Mouse (Mus musculus) cerebellum, adult 18-20 months (tissue): ENCODE data around the gene Cdc45.

Experiments
- DNase-seq, 2 experiments: peaks; one replicate each; pipeline ENCODE4 v3.0.0; 2021

The Cdc45 gene

GRCm38 (mm10) chr16:18788627-18789406, 23.0 kb downstream of the Cdc45 start:
- DNase-seq, result no peak

DNA sequence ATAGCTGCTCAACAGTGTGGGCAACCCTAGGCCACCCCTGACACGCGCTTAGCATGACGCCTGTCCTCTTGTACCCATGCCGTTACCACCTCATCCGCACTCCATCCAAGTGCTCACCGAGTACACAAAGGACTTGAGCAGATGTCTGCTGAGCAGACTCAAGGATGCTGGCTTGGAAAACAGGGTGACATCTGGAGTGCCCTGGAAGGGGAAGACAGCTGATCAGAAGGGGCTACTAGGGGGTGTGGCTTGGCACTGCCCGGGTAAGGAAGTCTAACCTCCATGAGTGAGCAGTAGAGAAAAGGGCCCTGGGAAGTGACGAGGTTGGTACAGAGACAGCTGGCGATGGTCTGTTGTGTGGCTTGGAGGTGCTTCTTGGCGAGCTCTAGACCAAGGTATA, 25.1 kb downstream of the Cdc45 start:
- DNase-seq, result no peak

GRCm38 (mm10) chr16:18785485-18785884, 26.3 kb downstream of the Cdc45 start:
- DNase-seq, result no peak

- no peak for DNase-seq
Measured at GRCm38 (mm10) chr16:18785025-18785424, 26.8 kb downstream of the Cdc45 start.

DNA sequence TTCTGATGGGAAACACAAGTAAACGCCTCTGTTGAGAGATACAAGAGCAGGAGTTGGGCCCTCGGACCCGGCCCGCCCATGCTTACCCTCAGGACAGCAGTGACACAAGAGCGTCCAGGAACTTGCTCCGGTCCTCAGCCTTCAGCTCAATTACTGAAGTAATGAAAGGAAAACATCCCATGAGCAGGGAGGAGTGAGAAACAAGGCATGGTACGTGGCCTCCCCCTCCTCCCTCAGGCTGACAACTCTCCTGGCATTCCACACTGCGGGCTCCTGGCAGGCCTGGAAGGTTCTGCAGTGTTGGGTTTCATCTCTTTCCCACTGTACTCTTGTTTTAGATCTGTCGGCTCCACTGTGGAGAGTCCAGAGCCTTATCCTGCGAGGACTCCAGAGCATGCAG, 30.0 kb downstream of the Cdc45 start:
- DNase-seq, result no peak

GRCm38 (mm10) chr16:18778461-18778860, 33.3 kb downstream of the Cdc45 start:
- no peak for DNase-seq

DNA sequence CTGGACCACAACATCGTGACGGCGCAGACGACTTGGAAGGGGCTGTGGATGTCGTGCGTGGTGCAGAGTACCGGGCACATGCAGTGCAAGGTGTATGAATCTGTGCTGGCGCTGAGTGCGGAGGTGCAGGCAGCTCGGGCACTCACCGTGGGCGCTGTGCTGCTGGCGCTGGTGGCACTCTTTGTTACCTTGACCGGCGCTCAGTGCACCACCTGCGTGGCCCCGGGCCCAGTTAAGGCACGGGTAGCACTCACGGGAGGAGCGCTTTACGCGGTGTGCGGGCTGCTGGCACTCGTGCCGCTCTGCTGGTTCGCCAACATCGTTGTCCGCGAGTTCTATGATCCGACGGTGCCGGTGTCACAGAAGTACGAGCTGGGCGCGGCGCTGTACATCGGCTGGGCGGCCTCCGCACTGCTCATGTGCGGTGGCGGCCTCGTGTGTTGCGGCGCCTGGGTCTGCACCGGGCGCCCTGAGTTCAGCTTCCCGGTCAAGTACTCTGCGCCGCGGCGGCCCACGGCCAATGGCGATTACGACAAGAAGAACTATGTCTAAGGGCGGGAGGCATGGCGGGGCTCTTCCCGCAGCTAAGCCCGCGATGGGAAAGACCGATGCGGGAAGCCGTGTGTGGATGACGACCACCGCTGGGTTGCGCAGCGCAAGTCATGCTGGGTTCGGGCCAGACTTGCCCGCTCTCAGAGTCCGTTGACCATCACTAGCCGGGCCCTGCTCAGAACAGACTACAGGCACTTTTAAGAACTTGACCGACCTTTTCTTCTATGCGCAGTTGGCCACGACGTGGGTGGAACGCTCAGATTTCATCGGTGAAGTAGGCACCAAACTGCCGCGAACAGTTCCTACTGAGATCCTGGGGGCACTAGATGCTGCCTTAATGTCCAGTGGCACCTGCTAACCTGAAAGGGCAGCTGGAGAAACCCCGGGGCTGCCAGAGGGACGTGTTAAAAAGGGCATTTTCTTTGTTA, 34.4 kb downstream of the Cdc45 start:
- peak in 1 of 2 experiments; percentile 11 for DNase-seq

GRCm38 (mm10) chr16:18776556-18777100, 35.2 kb downstream of the Cdc45 start, which contains the start of gene Cldn5:
Gene Cldn5, plus strand, starts transcription at chr16:18776847.
- DNase-seq, result no peak

GRCm38 (mm10) chr16:18775621-18776555, 35.9 kb downstream of the Cdc45 start:
- no peak for DNase-seq

DNA sequence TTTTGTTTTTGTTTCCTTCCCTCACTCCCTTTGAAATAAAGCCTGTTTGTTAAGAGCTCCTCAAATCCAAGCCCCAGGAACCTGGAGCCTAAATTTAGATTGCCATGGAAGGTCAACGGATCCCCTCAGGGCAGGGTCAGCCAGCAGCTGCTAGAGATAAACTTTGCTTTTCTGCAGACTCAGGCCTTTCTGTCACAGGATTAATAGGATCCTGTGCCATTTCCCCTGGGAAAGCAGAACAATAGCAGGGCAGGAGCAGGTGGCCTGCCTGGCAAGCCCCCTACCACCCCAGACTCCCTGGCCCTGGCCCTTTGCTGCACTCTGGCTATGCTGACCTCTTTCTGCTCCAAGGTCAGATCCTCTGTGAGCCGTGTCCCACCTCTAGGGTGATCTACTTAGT, 37.9 kb downstream of the Cdc45 start:
- DNase-seq, result no peak

DNA sequence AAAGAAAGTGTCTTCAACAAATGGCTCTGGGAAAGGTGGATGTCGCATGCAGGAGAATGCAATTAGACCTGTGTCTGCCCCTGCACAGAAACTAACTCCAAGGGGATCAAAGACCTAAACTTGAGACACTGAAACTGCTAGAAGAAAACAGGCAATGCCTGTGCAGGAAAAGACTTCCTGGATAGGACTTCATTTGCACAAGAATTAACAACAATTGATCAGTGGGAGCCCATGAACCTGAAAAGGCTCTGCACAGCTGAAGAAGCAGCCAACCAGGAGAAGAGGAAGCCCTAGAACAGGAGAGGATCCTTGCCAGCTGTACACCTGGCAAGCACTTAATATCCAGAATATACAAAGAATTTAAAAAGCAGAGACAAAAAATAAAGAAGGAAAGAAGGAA, 42.3 kb downstream of the Cdc45 start:
- DNase-seq, result no peak

DNA sequence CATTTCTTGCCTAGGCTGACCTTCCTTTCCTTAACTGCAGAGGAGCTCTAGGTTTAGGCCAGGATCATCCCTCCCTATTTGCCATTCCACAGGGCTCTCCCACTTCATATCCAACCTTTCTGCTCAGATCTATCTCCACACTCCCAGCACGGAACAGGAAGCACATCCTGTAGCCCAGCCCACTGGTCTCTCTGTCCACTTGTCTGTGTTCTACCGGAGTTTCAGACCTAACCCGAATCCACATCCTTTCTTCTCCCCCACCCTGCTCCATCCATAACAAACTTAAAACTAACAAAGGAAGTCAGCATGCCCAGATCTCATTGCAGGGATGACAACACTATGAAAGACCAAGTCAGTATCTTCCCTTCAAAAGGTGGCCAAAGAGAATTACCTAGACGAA, 45.4 kb downstream of the Cdc45 start:
- DNase-seq, result no peak

DNA sequence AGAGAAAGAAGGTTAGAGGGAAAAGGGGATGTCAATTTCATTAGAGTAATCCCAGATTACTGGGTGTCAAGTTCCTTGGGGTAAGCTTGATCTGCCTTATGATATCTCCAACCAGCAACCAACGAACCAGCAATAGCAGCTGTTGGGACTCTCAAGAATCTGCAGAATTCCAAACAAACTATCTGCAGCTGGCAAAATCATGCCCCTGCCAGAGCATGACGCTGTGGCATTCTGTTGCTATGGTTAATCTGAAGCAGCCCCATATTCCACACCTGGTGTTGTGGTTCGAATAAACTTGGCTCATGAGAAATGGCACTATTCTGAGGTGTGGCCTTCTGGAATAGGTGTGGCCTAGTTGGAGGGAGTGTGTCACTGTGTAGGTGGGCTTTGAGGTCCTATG, 48.8 kb downstream of the Cdc45 start:
- no peak for DNase-seq

DNA sequence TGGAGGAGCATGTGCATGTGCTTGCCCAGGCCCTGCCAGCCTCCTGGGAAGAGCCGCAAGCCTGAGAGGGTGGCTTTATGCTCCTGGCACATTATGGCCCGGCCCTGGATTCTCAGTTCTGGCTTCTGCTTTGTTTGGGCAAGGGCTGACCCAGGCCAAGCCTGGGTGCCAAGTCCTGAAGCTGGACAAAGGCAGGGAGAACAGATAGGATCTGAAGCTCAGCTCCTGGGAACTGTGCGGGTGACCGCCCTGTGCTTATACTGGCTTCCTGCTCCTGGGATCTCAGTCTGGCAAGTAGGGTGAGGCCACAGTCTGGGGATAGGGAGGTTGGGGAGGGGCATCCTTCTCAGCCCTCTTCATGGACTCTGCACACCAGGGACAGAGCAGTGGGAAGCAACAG, 50.1 kb downstream of the Cdc45 start:
- no peak for DNase-seq

DNA sequence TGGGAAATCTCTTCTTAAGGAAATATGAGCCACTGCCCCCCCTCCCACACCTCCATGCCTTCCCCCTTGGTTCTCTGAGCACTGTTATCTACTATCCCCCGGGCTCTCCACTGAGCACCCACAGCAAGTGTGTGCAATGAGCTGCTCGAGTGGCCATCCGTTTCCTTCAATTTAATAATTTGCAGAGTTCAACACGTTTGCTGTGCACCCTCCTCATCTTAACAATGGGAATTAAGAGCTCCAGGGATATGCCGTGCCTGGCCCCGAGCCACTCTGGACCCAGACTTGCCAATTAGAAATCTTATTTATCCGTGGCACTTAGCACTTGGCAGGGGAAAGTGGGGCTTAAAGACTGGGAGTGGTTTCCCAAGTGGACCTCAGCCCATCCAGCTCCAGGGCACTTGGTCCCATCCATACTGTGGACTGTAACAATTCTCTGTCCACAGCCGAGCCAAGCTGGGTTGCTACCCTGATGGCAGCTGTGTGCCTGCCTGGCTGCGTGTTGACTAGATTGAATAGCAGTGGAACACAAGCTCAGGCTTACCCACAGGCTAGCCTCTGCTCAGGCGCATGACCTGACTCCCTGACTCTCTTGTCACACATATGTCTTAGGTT, 59.8 kb downstream of the Cdc45 start:
- DNase-seq, result no peak

GRCm38 (mm10) chr16:18751101-18751500, 60.7 kb downstream of the Cdc45 start:
- no peak for DNase-seq

DNA sequence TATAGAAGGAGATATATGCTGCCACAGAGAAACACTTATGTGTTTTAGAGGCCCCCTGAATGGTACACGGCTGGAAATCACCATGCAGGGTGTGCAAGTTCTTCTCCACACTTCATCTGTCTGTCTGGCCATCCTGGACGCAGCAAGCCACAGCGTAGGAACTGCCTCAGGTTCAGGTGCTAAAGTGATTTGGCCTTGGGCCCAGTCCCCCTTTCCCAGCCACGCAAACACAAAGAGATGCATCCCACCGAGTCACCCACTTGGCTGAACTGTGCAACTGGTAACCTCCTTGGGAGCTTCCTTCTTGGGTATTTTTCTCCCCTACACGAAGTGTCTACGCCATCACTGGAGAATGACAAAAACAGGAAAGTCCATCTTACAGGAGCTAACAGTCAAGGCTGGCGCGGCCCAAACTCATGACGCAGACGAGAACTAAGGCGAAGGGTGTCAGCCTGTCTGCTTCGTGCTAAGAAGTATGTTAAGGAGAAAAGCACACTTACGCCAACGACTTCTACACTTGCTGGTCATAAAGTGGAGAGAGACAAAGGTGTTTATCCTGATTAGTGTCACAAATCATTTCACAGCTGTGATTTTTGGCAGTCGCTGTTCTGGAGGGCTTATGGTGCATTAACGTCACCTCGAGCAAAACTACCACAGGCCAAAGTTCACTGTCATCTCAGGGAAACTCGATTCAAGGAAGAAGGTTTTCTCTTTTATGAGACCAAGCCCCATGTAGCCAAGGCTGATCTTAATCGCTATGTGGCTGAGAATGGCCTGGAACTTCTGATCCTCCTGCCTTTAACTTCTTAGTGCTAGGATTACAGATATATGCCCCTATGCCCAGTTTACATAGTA, 65.3 kb downstream of the Cdc45 start:
- no peak for DNase-seq

GRCm38 (mm10) chr16:18738303-18738702, 73.5 kb downstream of the Cdc45 start:
- no peak for DNase-seq

DNA sequence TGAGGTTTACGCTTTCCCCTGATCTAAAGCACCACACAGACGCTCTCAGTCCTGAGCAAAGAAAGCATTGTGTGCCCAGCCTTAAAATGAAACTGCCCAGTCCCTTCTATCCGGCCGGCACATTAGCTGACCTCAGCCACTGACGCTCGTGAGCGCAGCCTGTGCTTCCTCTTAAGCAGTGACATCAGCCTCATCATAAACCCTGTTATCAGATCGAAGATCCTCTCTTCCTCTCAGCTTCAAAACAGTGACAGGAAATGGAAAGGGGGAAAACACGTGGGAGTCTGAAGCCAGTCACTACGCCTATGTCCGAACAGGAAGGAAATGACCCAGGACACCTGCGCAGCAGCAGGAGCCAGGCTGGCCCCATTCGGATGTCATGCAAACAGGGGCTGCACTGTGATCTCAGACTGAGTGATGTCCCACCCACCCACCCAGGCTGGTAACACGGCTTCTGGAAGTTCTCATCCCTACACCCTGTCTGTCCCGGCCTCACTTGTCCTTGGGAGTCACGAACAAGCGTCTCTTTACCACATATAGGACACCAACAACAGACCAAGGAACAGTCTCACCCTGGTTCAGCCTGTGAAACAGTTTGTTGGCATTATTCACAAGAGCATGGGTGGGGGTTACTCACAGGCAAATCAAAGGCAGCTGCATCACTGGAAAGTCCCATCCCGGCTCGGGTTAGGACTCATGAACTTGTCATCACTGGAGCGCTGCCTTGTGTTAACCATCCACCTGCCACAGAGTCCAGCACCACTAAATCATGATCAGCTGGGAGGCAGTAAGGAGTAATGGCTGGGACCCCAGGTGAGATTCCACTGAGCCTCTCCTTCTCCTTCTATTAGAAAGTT, 78.5 kb downstream of the Cdc45 start:
- DNase-seq, result no peak

DNA sequence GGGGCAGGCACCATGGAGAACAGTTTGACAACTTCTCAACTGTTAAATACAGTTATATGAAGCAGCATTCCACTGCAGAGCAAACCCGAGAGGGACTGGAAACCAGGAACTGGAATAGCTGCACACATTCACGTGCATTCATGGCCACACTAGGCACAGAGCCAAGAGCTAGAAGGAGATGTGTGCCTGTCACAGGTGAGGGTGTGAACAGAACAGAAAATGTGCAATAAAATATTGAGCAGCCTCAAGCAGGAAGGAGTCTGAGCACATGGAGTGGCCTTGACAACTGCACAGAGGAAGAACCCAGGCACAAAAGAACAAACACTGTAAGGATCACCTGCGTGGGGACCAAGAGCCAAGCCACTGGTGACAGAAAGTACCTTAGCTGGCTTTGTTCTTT, 81.1 kb downstream of the Cdc45 start:
- DNase-seq, result no peak
